Mouse (Mus musculus) heart, adult 2 months (tissue): Measurements from ENCODE around the gene Slc35f3. TPM values are rescaled to one million over a fixed set of nuclear protein-coding genes. Genes with fewer than 3 reads are reported as not detected.

Experiments used
- DNase-seq, 2 experiments: peaks; one replicate each; pipeline ENCODE4 v3.0.0; 2021
- H3K27ac ChIP-seq: fragments of 200-600 bp; 2 replicates; pipeline ENCODE4 v1.8.1; 2022
- H3K27me3 ChIP-seq: fragments of 200-500 bp; 2 replicates; pipeline ENCODE4 v1.6.1; 2012; ENCODE audit warnings: mild to moderate bottlenecking, low read length, inconsistent platforms, mixed read lengths; ENCODE audit not compliant: control insufficient read depth, insufficient read depth
- H3K36me3 ChIP-seq: fragments of 200-500 bp; 2 replicates; pipeline ENCODE4 v1.6.1; 2012; ENCODE audit warnings: low read length, inconsistent platforms; ENCODE audit not compliant: control insufficient read depth, insufficient read depth
- H3K4me1 ChIP-seq: fragments of 200-500 bp; 2 replicates; pipeline ENCODE4 v1.6.1; 2011; ENCODE audit warnings: low read length; ENCODE audit not compliant: control insufficient read depth, insufficient read depth
- H3K4me3 ChIP-seq: fragments of 200-600 bp; 2 replicates; pipeline ENCODE4 v1.8.1; 2022
- H3K79me2 ChIP-seq: fragments of 200-500 bp; replicated peaks from 2 replicates; pipeline ENCODE4 v1.6.1; 2012; ENCODE audit warnings: mild to moderate bottlenecking, inconsistent platforms, low read length, moderate library complexity, mixed read lengths; ENCODE audit not compliant: control insufficient read depth, insufficient read depth
- H3K9ac ChIP-seq: fragments of 200-500 bp; 2 replicates; pipeline ENCODE4 v1.6.1; 2012; ENCODE audit warnings: low read depth, mild to moderate bottlenecking, control low read depth, inconsistent platforms, low read length, mixed read lengths
- CTCF ChIP-seq: fragments of 200-600 bp; IDR thresholded peaks from 2 replicates; pipeline ENCODE4 v1.8.1; 2022; ENCODE audit warnings: antibody characterized with exemption, mild to moderate bottlenecking, moderate library complexity
- EP300 ChIP-seq: fragments of 200-500 bp; IDR thresholded peaks from 2 replicates; pipeline ENCODE4 v1.6.1; 2011; ENCODE audit warnings: low read depth, low read length, control low read depth; ENCODE audit not compliant: insufficient read depth
- POLR2A ChIP-seq: fragments of 200-500 bp; IDR thresholded peaks from 2 replicates; pipeline ENCODE4 v1.6.1; 2011; ENCODE audit warnings: mild to moderate bottlenecking, low read depth, low read length, control low read depth; ENCODE audit not compliant: insufficient read depth
- WGBS: fragments of 180-500 bp; shearing (Covaris S2); methylation state at CpG from one replicate; pipeline ENCODE4 v1.1.7; 2018; 5-methylcytosine and 5-hydroxymethylcytosine counted together
- intact Hi-C: fragments of 180-260 bp; cut with DNase I; formaldehyde crosslinking; loops from one replicate; pipeline ENCODE4 v1.15.1; 2025
- polyA plus RNA-seq: library from polyadenylated mRNA; depleted of rRNA; stranded (reverse); fragments of >200 nt; gene quantifications from 2 replicates; pipeline ENCODE4 v1.2.3, GENCODE M21; 2012
- total RNA-seq, 2 experiments: library from RNA; stranded (reverse); gene quantifications; 2 replicates each; pipeline ENCODE4 v1.2.3; 2021

Gene Slc35f3
- total and polyA plus RNA-seq, 3 experiments = not detected

GRCm38 (mm10) chr8:126360701-126361100, 62.3 kb downstream of the Slc35f3 start:
- 73% methylated on average over 5 of the region's 5 CpGs for WGBS
- Histone ChIP-seq H3K4me1 (no peaks in the 10 kb centered on the region), H3K79me2 (no peaks in the 10 kb centered on the region), H3K27ac (no peak overlapping the region), H3K9ac (no peak overlapping the region), H3K27me3 (no peaks in the 10 kb centered on the region), H3K36me3 (no peaks in the 10 kb centered on the region), H3K4me3 (no peak overlapping the region)
- TF ChIP-seq EP300 (no peak), CTCF (no peak), POLR2A (no peak)
- DNase-seq = no peak
- intact Hi-C loops = no loop called here

GRCm38 (mm10) chr8:126366251-126366650, 67.9 kb downstream of the Slc35f3 start:
- no peaks in the 10 kb centered on the region for H3K27me3 ChIP-seq
- no peak overlapping the region for H3K27ac ChIP-seq
- WGBS = 50% methylated on average over 3 of the region's 3 CpGs
- no peak overlapping the region for H3K9ac ChIP-seq
- no peaks in the 10 kb centered on the region for H3K79me2 ChIP-seq
- DNase-seq = no peak
- H3K4me3 ChIP-seq = no peak overlapping the region
- no peaks in the 10 kb centered on the region for H3K36me3 ChIP-seq
- H3K4me1 ChIP-seq = no peaks in the 10 kb centered on the region
- intact Hi-C loops = no loop called here
- TF ChIP-seq CTCF (no peak), EP300 (no peak), POLR2A (no peak)

DNA sequence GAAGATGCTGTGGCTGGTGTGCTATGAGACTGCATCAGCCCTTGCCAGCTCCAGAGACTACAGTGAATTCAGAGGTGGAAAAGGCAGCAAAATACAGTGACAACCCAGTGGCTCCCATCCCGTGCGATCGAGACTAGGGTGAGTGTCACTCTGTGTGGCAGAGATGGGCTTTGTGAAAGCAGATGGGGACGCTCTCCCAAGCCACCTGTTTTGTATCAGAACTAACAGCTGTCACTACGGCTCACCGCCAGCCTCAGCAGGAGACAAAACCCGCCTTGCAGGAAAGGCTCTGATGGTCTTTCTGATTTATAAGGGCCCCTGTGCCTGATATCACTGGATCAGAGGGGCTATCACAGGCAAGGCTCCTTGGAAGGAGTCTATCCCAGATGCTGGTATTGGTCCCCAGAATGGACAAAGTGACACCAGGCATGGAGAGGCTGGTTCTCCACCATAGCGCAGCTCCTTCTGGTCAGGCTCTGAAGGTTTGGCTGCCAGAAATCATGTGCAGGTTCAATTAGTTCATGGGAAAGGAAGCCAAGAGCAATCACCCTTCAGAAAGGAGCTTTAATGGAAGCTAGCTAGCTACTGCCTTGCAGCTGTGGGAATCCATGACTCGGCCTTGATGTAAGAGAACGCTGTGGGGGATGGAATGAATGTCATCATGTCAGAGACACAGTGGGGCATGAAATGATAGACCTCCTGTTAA, 70.1 kb downstream of the Slc35f3 start:
- Histone ChIP-seq H3K4me1 (no peaks in the 10 kb centered on the region), H3K27me3 (no peaks in the 10 kb centered on the region), H3K4me3 (no peak overlapping the region), H3K9ac (no peak overlapping the region), H3K36me3 (no peaks in the 10 kb centered on the region), H3K79me2 (no peaks in the 10 kb centered on the region), H3K27ac (no peak overlapping the region)
- 72% methylated on average over 10 of the region's 10 CpGs for WGBS
- DNase-seq = no peak
- intact Hi-C loops = no loop called here
- TF ChIP-seq EP300 (no peak), CTCF (no peak), POLR2A (no peak)

GRCm38 (mm10) chr8:126371871-126372270, 73.5 kb downstream of the Slc35f3 start:
- 82% methylated on average over 3 of the region's 3 CpGs for WGBS
- no peak overlapping the region for H3K27ac ChIP-seq
- TF ChIP-seq EP300 = no peak
- no peak for TF ChIP-seq CTCF
- no peak for TF ChIP-seq POLR2A
- no peaks in the 10 kb centered on the region for H3K36me3 ChIP-seq
- H3K79me2 ChIP-seq = no peaks in the 10 kb centered on the region
- H3K9ac ChIP-seq = no peak overlapping the region
- no peak for DNase-seq
- intact Hi-C loops = no loop called here
- H3K4me1 ChIP-seq = no peaks in the 10 kb centered on the region
- peaks cover 2% of the 10 kb centered on the region for H3K27me3 ChIP-seq
- H3K4me3 ChIP-seq = no peak overlapping the region

DNA sequence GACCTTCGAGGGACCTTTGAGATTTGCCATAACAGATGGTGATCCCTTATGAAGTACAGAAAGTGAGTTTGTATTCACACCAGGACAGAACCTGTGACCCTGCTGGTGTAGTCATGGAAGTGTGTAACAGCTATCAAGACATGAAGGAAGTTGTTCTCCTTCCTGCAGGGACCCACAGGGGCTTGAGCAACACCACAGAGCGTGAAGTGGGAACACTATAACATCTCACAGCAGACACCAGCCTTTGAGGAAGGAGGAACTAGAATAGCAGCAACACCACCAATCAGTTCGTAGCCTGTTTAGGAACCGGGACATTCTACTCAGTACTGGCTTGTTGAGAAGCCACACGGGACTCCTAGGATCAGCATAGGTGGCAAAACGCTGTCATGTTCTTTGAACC, 81.2 kb downstream of the Slc35f3 start:
- Histone ChIP-seq H3K9ac (no peak overlapping the region), H3K27ac (no peak overlapping the region), H3K4me3 (no peak overlapping the region), H3K79me2 (no peaks in the 10 kb centered on the region), H3K27me3 (peaks cover 3% of the 10 kb centered on the region), H3K4me1 (no peaks in the 10 kb centered on the region), H3K36me3 (no peaks in the 10 kb centered on the region)
- WGBS = 74% methylated on average over 6 of the region's 6 CpGs
- TF ChIP-seq CTCF (no peak), EP300 (no peak), POLR2A (no peak)
- intact Hi-C loops = no loop called here
- no peak for DNase-seq

DNA sequence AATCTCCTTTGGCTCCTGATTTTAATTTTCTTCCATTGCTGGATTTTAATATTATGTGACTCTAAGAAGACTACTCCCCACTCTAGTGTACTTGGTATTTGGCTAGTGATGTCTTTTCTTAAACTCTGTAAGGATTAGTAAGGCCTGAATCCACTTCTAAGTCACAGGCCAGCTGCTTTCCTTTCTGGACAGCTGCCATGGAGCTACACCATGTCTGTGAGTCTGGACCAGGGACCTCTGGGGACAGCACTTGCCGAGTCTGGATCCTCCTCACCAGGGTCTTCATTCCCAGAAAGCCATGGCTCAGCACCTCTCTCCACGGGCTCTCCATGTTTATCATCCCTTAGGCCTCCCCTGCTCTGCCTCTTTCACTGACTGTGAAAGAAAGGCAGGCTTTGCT, 81.8 kb downstream of the Slc35f3 start:
- DNase-seq = no peak
- H3K36me3 ChIP-seq = no peaks in the 10 kb centered on the region
- peaks cover 3% of the 10 kb centered on the region for H3K27me3 ChIP-seq
- WGBS = 24% methylated on average over 2 of the region's 2 CpGs
- H3K9ac ChIP-seq = no peak overlapping the region
- no peak overlapping the region for H3K27ac ChIP-seq
- intact Hi-C loops = loop anchor here (10.0 kb wide), 1 partner anchor 125 kb away; no protein-coding TSS in a partner anchor
- TF ChIP-seq EP300 (no peak), CTCF (no peak), POLR2A (no peak)
- H3K4me3 ChIP-seq = no peak overlapping the region
- H3K4me1 ChIP-seq = no peaks in the 10 kb centered on the region
- H3K79me2 ChIP-seq = no peaks in the 10 kb centered on the region
